Mouse (Mus musculus) spleen, embryonic (tissue): ENCODE measurements around the gene Kcnj12.

Experiments used
- CTCF ChIA-PET: fragments of 350-600 bp; sonication (Branson Sonifier 250); formaldehyde crosslinking; loops from one replicate; lab custom pipeline; 2022; lab: Charles Lee

The Kcnj12 gene

GRCm38 (mm10) chr11:61108911-61109361 is 86.6 kb downstream of the Kcnj12 start:
- CTCF ChIA-PET: interaction anchor here (0.6 to 2.1 kb wide), 2 partner anchors 28 to 35 kb away, joined by 3 to 5 read pairs; no protein-coding TSS in a partner anchor

- CTCF ChIA-PET: interaction anchor here (1.0 kb wide), 1 partner anchor 35 kb away, joined by 4 read pairs; no protein-coding TSS in a partner anchor
These were observed 87.3 kb downstream of the Kcnj12 start for GRCm38 (mm10) chr11:61109707-61110106.

GRCm38 (mm10) chr11:61110113-61110512 is 87.7 kb downstream of the Kcnj12 start:
- CTCF ChIA-PET: interaction anchor here (1.0 kb wide), 1 partner anchor 34 kb away, joined by 4 read pairs; no protein-coding TSS in a partner anchor

GRCm38 (mm10) chr11:61110928-61111327 is 88.6 kb downstream of the Kcnj12 start:
- CTCF ChIA-PET: interaction anchor here (0.6 kb wide), 1 partner anchor 28 kb away, joined by 5 read pairs; no protein-coding TSS in a partner anchor

- CTCF ChIA-PET: no interaction called here
These were observed 89.1 kb downstream of the Kcnj12 start for GRCm38 (mm10) chr11:61111472-61111871.

GRCm38 (mm10) chr11:61112323-61112995 is 90.1 kb downstream of the Kcnj12 start:
- CTCF ChIA-PET: no interaction called here

- CTCF ChIA-PET: interaction anchor here (0.7 kb wide), 1 partner anchor 8 kb away, joined by 3 read pairs; no protein-coding TSS in a partner anchor
These were observed 93.9 kb downstream of the Kcnj12 start for GRCm38 (mm10) chr11:61116226-61116625.

GRCm38 (mm10) chr11:61119996-61120583 is 97.7 kb downstream of the Kcnj12 start:
- CTCF ChIA-PET: no interaction called here
